Mouse (Mus musculus): ENCODE data around the gene Masp1. TPM values are rescaled to one million over a fixed set of nuclear protein-coding genes. Genes with fewer than 3 reads are reported as not detected.

Gene Masp1
- polyA plus RNA-seq, 2 experiments, result 7.2 to 9.5 TPM

DNA sequence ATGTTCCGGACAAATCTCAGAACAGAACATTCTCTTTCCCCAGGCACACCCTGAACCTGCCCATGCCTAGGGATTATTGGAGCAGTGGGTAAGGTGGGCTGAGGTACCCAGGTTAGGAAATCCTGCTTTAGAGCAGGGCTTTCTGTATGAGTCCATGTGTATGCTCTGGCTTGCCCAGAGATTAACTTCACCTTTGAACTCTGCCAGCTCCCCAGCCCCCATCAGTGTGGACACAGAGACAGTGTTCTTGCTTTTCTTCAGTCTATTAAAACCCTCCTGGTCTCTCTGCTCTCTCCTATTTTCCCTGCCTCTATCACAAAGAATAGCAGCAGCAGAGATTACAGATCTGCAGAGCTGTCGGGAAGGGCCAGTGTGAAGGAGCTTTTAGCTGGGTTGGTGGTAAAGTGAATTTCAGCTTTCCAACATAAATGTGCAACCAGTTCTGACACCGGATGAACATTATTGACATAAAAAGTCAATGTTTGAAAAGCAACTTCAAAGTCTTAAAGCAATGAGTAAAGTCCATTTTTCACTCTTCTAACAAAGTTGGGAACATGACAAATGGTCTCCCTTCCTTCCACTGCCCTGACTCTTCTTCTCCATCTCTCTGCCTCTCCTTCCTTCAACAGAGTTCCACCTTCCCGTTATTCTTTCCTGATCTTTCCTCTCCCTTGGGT, 56.8 kb downstream of the Masp1 start:
- ATAC-seq (ENCODE audit: low FRiP score, low read depth), result no peak
- no peaks in the 10 kb centered on the region for H3K9me3 ChIP-seq (ENCODE audit: control insufficient read depth, low read length)

GRCm38 (mm10) chr16:23458906-23459588, 61.6 kb downstream of the Masp1 start:
- H3K9me3 ChIP-seq (ENCODE audit: control insufficient read depth, low read length), result no peaks in the 10 kb centered on the region
- no peak overlapping the region for H3K4me2 ChIP-seq (replicated peaks; ENCODE audit: low read depth, low read length, severe bottlenecking)
- no peak for TF ChIP-seq POLR2A (IDR thresholded peaks at IDR 0.05; ENCODE audit: borderline replicate concordance, extremely low read depth, insufficient read depth, insufficient read length)
- no peaks in the 10 kb centered on the region for H3K36me3 ChIP-seq (ENCODE audit: control insufficient read depth, insufficient read depth, low read length)
- no peak overlapping the region for H3K4me3 ChIP-seq (replicated peaks; ENCODE audit: low read length)
- peaks cover 13% of the 10 kb centered on the region; the same call in 1 of the 2 replicates for H3K4me1 ChIP-seq (ENCODE audit: control insufficient read depth, insufficient read depth, low read length)
- no peak overlapping the region for H3K27ac ChIP-seq (replicated peaks; ENCODE audit: low read depth, low read length)
- DNase-seq (ENCODE audit: low spot score) (peak; percentile 28), ATAC-seq (ENCODE audit: low FRiP score, low read depth) (no peak; the same call in 1 of the 2 replicates)
- WGBS, result 26% methylated on average over 7 of the region's 7 CpGs
- H3K27me3 ChIP-seq (ENCODE audit: control insufficient read depth, insufficient read depth, low read length), result no peaks in the 10 kb centered on the region
- H3K9ac ChIP-seq (ENCODE audit: low read depth, low read length, severe bottlenecking), result no peak overlapping the region

More for the DNA sequence above, 56.8 kb downstream of the Masp1 start:
- TF ChIP-seq POLR2A (IDR thresholded peaks at IDR 0.05; ENCODE audit: borderline replicate concordance, extremely low read depth, insufficient read depth, insufficient read length), result no peak
- no peak for DNase-seq (ENCODE audit: low spot score)
- no peaks in the 10 kb centered on the region for H3K36me3 ChIP-seq (ENCODE audit: control insufficient read depth, insufficient read depth, low read length)
- no peak overlapping the region for H3K4me2 ChIP-seq (replicated peaks; ENCODE audit: low read depth, low read length, severe bottlenecking)
- no peaks in the 10 kb centered on the region for H3K27me3 ChIP-seq (ENCODE audit: control insufficient read depth, insufficient read depth, low read length)
- H3K4me3 ChIP-seq (replicated peaks; ENCODE audit: low read length), result no peak overlapping the region
- H3K9ac ChIP-seq (ENCODE audit: low read depth, low read length, severe bottlenecking), result no peak overlapping the region
- no peak overlapping the region for H3K27ac ChIP-seq (replicated peaks; ENCODE audit: low read depth, low read length)
- peaks cover 4% of the 10 kb centered on the region; the same call in 1 of the 2 replicates for H3K4me1 ChIP-seq (ENCODE audit: control insufficient read depth, insufficient read depth, low read length)
- WGBS, result 85% methylated on average over 4 of the region's 4 CpGs

DNA sequence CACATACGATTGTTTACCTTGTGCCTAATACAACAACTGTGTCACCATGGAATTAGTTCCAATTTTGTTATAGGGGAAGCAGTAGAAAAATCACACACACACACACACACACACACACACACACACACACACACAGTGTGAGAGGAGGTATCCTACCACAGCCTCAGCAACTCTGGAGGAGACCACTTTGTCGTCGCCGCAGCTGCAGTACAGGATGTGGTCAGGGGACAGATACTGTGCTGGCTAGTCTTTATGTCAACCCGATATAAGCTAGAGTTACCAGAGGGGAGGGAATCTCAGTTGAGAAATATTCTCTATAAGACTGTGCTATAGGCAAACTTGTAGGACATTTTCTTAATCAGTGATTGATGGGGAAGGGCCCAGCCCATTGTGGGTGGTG, 63.3 kb downstream of the Masp1 start:
- H3K9me3 ChIP-seq (ENCODE audit: control insufficient read depth, low read length), result no peaks in the 10 kb centered on the region
- ATAC-seq (ENCODE audit: low FRiP score, low read depth), result no peak
- no peaks in the 10 kb centered on the region for H3K36me3 ChIP-seq (ENCODE audit: control insufficient read depth, insufficient read depth, low read length)
- no peak overlapping the region for H3K9ac ChIP-seq (ENCODE audit: low read depth, low read length, severe bottlenecking)
- DNase-seq (ENCODE audit: low spot score), result no peak
- peaks cover 13% of the 10 kb centered on the region; the same call in 1 of the 2 replicates for H3K4me1 ChIP-seq (ENCODE audit: control insufficient read depth, insufficient read depth, low read length)
- no peak overlapping the region for H3K4me3 ChIP-seq (replicated peaks; ENCODE audit: low read length)
- no peak overlapping the region for H3K27ac ChIP-seq (replicated peaks; ENCODE audit: low read depth, low read length)
- 93% methylated on average over 5 of the region's 5 CpGs for WGBS
- H3K27me3 ChIP-seq (ENCODE audit: control insufficient read depth, insufficient read depth, low read length), result no peaks in the 10 kb centered on the region
- no peak for TF ChIP-seq POLR2A (IDR thresholded peaks at IDR 0.05; ENCODE audit: borderline replicate concordance, extremely low read depth, insufficient read depth, insufficient read length)
- no peak overlapping the region for H3K4me2 ChIP-seq (replicated peaks; ENCODE audit: low read depth, low read length, severe bottlenecking)

DNA sequence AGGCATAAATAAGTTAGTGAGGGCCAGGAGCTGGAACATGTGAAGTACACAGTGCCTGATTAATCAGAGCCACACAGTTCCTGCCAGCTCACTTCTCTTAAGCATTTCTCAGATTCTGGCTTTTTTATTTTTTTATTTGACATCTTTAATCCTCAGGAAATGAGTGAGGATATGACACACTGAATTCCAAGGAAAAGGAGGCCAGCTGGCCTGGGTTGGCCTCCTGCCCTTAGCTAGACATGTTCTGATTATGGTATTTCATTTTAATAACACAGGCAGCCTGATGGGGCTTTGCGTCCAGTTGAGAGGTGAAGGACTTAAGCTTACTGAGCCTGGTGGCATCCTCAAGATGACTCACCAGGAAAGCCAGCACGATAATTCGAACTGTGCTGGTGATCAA, 64.1 kb downstream of the Masp1 start:
- WGBS, result 56% methylated on average over 3 of the region's 3 CpGs
- Histone ChIP-seq H3K9me3 (ENCODE audit: control insufficient read depth, low read length) (no peaks in the 10 kb centered on the region), H3K4me1 (ENCODE audit: control insufficient read depth, insufficient read depth, low read length) (peaks cover 13% of the 10 kb centered on the region; the same call in 1 of the 2 replicates), H3K27me3 (ENCODE audit: control insufficient read depth, insufficient read depth, low read length) (no peaks in the 10 kb centered on the region), H3K4me3 (replicated peaks; ENCODE audit: low read length) (no peak overlapping the region), H3K27ac (replicated peaks; ENCODE audit: low read depth, low read length) (no peak overlapping the region), H3K36me3 (ENCODE audit: control insufficient read depth, insufficient read depth, low read length) (no peaks in the 10 kb centered on the region), H3K4me2 (replicated peaks; ENCODE audit: low read depth, low read length, severe bottlenecking) (no peak overlapping the region), H3K9ac (ENCODE audit: low read depth, low read length, severe bottlenecking) (no peak overlapping the region)
- no peak for TF ChIP-seq POLR2A (IDR thresholded peaks at IDR 0.05; ENCODE audit: borderline replicate concordance, extremely low read depth, insufficient read depth, insufficient read length)
- DNase-seq (ENCODE audit: low spot score) (peak; percentile 42), ATAC-seq (ENCODE audit: low FRiP score, low read depth) (no peak)

DNA sequence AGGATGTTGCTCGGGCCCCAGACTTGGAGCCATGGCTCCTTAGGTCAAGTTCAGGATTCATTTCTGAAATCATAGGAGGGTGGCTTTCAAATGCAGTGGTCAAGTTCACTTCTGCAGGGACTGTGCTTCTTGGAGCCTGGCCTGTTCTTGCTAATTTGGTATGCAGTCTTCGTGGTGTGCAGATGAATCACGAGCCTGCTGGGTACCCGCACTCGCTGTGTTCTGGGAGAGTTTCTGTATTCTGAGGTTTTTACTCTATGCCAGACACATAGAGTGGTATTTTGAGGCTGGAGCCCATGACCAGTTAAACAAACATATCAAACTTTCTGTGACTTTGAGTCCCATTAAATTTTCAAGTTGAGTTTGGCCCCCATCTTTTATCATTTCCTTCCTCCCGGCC, 66.2 kb downstream of the Masp1 start:
- Histone ChIP-seq H3K4me3 (replicated peaks; ENCODE audit: low read length) (no peak overlapping the region), H3K27me3 (ENCODE audit: control insufficient read depth, insufficient read depth, low read length) (no peaks in the 10 kb centered on the region), H3K4me2 (replicated peaks; ENCODE audit: low read depth, low read length, severe bottlenecking) (no peak overlapping the region), H3K9me3 (ENCODE audit: control insufficient read depth, low read length) (no peaks in the 10 kb centered on the region), H3K9ac (ENCODE audit: low read depth, low read length, severe bottlenecking) (no peak overlapping the region), H3K27ac (replicated peaks; ENCODE audit: low read depth, low read length) (no peak overlapping the region), H3K4me1 (ENCODE audit: control insufficient read depth, insufficient read depth, low read length) (peaks cover 11% of the 10 kb centered on the region; the same call in 1 of the 2 replicates), H3K36me3 (ENCODE audit: control insufficient read depth, insufficient read depth, low read length) (no peaks in the 10 kb centered on the region)
- ATAC-seq (ENCODE audit: low FRiP score, low read depth), result no peak
- no peak for DNase-seq (ENCODE audit: low spot score)
- 62% methylated on average over 6 of the region's 6 CpGs for WGBS
- TF ChIP-seq POLR2A (IDR thresholded peaks at IDR 0.05; ENCODE audit: borderline replicate concordance, extremely low read depth, insufficient read depth, insufficient read length), result no peak
